ENCODE assay signal across 8 mouse cellular contexts in the genomic region with DNA sequence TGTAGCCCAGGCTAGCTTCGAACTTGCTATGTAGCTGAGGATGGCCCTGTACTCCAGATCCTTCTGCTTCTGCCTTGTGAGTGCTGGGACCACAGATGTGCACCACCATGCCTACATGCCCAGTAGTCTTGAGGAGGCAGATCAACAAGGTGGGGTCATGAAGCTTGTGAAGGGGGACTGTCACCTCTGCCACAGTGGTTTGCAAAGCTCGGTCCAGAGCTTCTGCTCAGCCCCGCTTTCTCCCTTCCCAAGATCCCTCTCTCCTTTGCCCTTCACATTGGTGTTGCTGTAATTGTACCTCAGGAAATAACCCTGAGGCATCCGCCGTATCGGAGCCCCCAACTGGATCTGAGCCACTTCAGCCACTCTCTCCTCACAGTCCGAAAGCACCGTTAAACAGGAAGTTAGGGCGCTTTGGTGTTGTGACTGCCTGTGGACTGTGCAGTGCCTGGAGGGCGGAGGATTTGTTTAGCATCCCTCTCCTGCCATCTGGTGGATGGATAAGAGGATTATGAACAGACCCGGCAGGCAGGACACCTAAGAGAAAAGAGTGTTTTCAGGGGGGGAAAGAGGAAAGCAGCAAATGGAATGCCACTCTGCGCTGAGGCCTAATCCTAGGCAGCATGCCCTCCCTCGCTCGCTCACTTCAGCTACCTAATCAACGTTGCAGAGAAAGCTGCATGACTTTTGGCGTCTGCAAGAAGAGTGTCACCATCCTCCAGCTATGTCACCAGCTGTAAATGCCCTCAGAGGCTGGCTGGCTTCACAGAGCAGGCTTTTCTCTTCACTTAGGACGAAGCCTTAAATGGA. TPM values are rescaled to one million over a fixed set of nuclear protein-coding genes. Genes with fewer than 3 reads are reported as not detected.
A peak's percentile ranks its signal among the peaks of the same experiment; 100 is the strongest.
DNase-seq lines count a peak whose midpoint lies in the region; ATAC-seq and TF ChIP-seq lines count a peak whose summit lies in the region.

No protein-coding gene starts in this region.

- no peaks in the 10 kb centered on the region for H3K79me2 ChIP-seq in C2C12 (ENCODE audit: control insufficient read depth, insufficient read depth)

- H3K27me3 ChIP-seq in C2C12 (ENCODE audit: control insufficient read depth, insufficient read depth, insufficient read length): no peaks in the 10 kb centered on the region
- H3K27me3 ChIP-seq in heart, embryonic 11.5 days (ENCODE audit: control insufficient read depth, insufficient read depth, low read length): no peaks in the 10 kb centered on the region
- no peaks in the 10 kb centered on the region for H3K27me3 ChIP-seq in kidney, embryonic 15.5 days
- H3K27me3 ChIP-seq in stomach, embryonic 15.5 days (replicated peaks): no peaks in the 10 kb centered on the region

- no peaks in the 10 kb centered on the region for H3K9me3 ChIP-seq in heart, embryonic 11.5 days (replicated peaks; ENCODE audit: control insufficient read depth, low read length)
- H3K9me3 ChIP-seq in kidney, embryonic 15.5 days (replicated peaks): no peaks in the 10 kb centered on the region
- H3K9me3 ChIP-seq in stomach, embryonic 15.5 days: no peaks in the 10 kb centered on the region

- peak; percentile 63 for DNase-seq in liver

- no peak for TF ChIP-seq POLR2A in bone marrow macrophage, adult 2 months (IDR thresholded peaks at IDR 0.05; ENCODE audit: borderline replicate concordance, low read depth, low read length)
- no peak for TF ChIP-seq POLR2A in embryonic fibroblast, embryonic 13.5 days (IDR thresholded peaks at IDR 0.05; ENCODE audit: low read depth, low read length)

- peak overlapping the region; percentile 66 for H3K9ac ChIP-seq in heart, embryonic 11.5 days (ENCODE audit: low read depth, low read length)
- peak overlapping the region; percentile 45; the same call in 1 of the 2 replicates for H3K9ac ChIP-seq in kidney, embryonic 15.5 days
- peak overlapping the region; percentile 29; the same call in 1 of the 2 replicates for H3K9ac ChIP-seq in stomach, embryonic 15.5 days

- H3K4me2 ChIP-seq in heart, embryonic 11.5 days: peak overlapping the region; percentile 65
- peak overlapping the region; percentile 63 for H3K4me2 ChIP-seq in kidney, embryonic 15.5 days
- peak overlapping the region; percentile 58 for H3K4me2 ChIP-seq in stomach, embryonic 15.5 days

- H3K36me3 ChIP-seq in C2C12 (ENCODE audit: control insufficient read depth, insufficient read depth): no peaks in the 10 kb centered on the region
- H3K36me3 ChIP-seq in heart, embryonic 11.5 days (ENCODE audit: control insufficient read depth, insufficient read depth, low read length): no peaks in the 10 kb centered on the region
- no peaks in the 10 kb centered on the region for H3K36me3 ChIP-seq in kidney, embryonic 15.5 days
- no peaks in the 10 kb centered on the region for H3K36me3 ChIP-seq in stomach, embryonic 15.5 days

- peaks cover 3% of the 10 kb centered on the region; the same call in 1 of the 2 replicates for H3K4me1 ChIP-seq in bone marrow macrophage, adult 2 months (ENCODE audit: control insufficient read depth, insufficient read depth, low read length)
- H3K4me1 ChIP-seq in embryonic fibroblast, embryonic 13.5 days (ENCODE audit: control insufficient read depth, insufficient read depth, low read length): no peaks in the 10 kb centered on the region
- peaks cover 4% of the 10 kb centered on the region; the same call in 1 of the 2 replicates for H3K4me1 ChIP-seq in heart, embryonic 11.5 days (ENCODE audit: control insufficient read depth, insufficient read depth, low read length)
- H3K4me1 ChIP-seq in kidney, embryonic 15.5 days: peaks cover 8% of the 10 kb centered on the region; the same call in 1 of the 2 replicates
- H3K4me1 ChIP-seq in stomach, embryonic 15.5 days: peaks cover 2% of the 10 kb centered on the region; the same call in 1 of the 2 replicates

- H3ac ChIP-seq in C2C12 (ENCODE audit: control insufficient read depth, insufficient read length, low read depth): peak overlapping the region; percentile 32

- 18% methylated on average over 17 of the region's 17 CpGs for WGBS in heart, embryonic 11.5 days (ENCODE audit: insufficient replicate concordance)
- 20% methylated on average over 17 of the region's 17 CpGs for WGBS in kidney, embryonic 15.5 days
- WGBS in stomach, embryonic 15.5 days: 20% methylated on average over 17 of the region's 17 CpGs

- no peak overlapping the region for H3K27ac ChIP-seq in bone marrow macrophage, adult 2 months (ENCODE audit: insufficient read depth, low read depth, low read length)
- H3K27ac ChIP-seq in embryonic fibroblast, embryonic 13.5 days (ENCODE audit: insufficient read depth, low read length): no peak overlapping the region
- no peak overlapping the region for H3K27ac ChIP-seq in heart, embryonic 11.5 days (ENCODE audit: low read depth, low read length)
- H3K27ac ChIP-seq in kidney, embryonic 15.5 days: peak overlapping the region; percentile 56; the same call in 1 of the 2 replicates
- H3K27ac ChIP-seq in stomach, embryonic 15.5 days: no peak overlapping the region

- no peak overlapping the region for H3K4me3 ChIP-seq in C2C12 (ENCODE audit: insufficient read depth, poor library complexity, severe bottlenecking)
- peak overlapping the region; percentile 31 for H3K4me3 ChIP-seq in bone marrow macrophage, adult 2 months (ENCODE audit: insufficient read depth, low read length)
- no peak overlapping the region for H3K4me3 ChIP-seq in embryonic fibroblast, embryonic 13.5 days (ENCODE audit: insufficient read depth, low read length)
- H3K4me3 ChIP-seq in heart, embryonic 11.5 days (ENCODE audit: low read depth, low read length): peak overlapping the region; percentile 20; the same call in 1 of the 2 replicates
- H3K4me3 ChIP-seq in kidney, embryonic 15.5 days (replicated peaks): peak overlapping the region; percentile 33
- peak overlapping the region; percentile 28 for H3K4me3 ChIP-seq in stomach, embryonic 15.5 days (replicated peaks)

- ATAC-seq in heart, embryonic 11.5 days (replicated peaks; ENCODE audit: insufficient number of reproducible peaks, low FRiP score, low TSS enrichment): peak; percentile 77
- ATAC-seq in kidney, embryonic 15.5 days (replicated peaks; ENCODE audit: low FRiP score): peak; percentile 92
- ATAC-seq in monocyte, adult 5-6 weeks (replicated peaks; ENCODE audit: insufficient number of reproducible peaks, low FRiP score, low TSS enrichment, poor library complexity, severe bottlenecking): peak; percentile 97
- ATAC-seq in stomach, embryonic 15.5 days (ENCODE audit: insufficient read depth, low FRiP score, low read depth): peak; percentile 88

- peak; percentile 60 for TF ChIP-seq CTCF in C2C12 (IDR thresholded peaks at IDR 0.05; ENCODE audit: control insufficient read depth, insufficient read depth, insufficient read length)
- peak; percentile 52 for TF ChIP-seq CTCF in bone marrow macrophage, adult 2 months (IDR thresholded peaks at IDR 0.05; ENCODE audit: low read depth, low read length)
- TF ChIP-seq CTCF in embryonic fibroblast, embryonic 13.5 days (IDR thresholded peaks at IDR 0.05; ENCODE audit: borderline replicate concordance, insufficient read depth, low read length): peak; percentile 71; the same call in 1 of the 2 replicates

- H3K79me3 ChIP-seq in C2C12 (ENCODE audit: low read depth): no peaks in the 10 kb centered on the region

TF ChIP-seq in C2C12, 6 proteins besides CTCF, POLR2A, EP300 and RAD21:
- no peak for TF ChIP-seq MYOD1 (IDR thresholded peaks at IDR 0.05; ENCODE audit: control insufficient read depth, insufficient read length, low read depth)
- TF ChIP-seq MYOG (IDR thresholded peaks at IDR 0.05; ENCODE audit: control insufficient read depth, extremely low read depth, insufficient read length): no peak
- TF ChIP-seq CEBPB (IDR thresholded peaks at IDR 0.05; ENCODE audit: low read depth): no peak
- TF ChIP-seq MAX (IDR thresholded peaks at IDR 0.05): no peak
- no peak for TF ChIP-seq FOSL1 (IDR thresholded peaks at IDR 0.05; ENCODE audit: insufficient read depth, low read length, poor library complexity, severe bottlenecking)
- no peak for TF ChIP-seq USF1 (IDR thresholded peaks at IDR 0.05; ENCODE audit: low read depth)
TF ChIP-seq in C2C12: peak in this region for 0.

RNA-seq across cellular contexts. Expression of a gene that starts 27.2 kb away (rescaled TPM):
- 29.1 TPM for polyA plus RNA-seq in C2C12 (2012; fragmentation: generic; extraction: Trizol)
- polyA plus RNA-seq in bone marrow macrophage, adult 2 months (2012; ENCODE audit: insufficient read depth, insufficient read length, missing spikeins): 31.1 and 40.5 TPM in 2 replicates
- 31.3 and 34.0 TPM in 2 replicates for polyA plus RNA-seq in embryonic fibroblast, embryonic 13.5 days (2011; ENCODE audit: insufficient read length, low read depth, missing spikeins)
- 45.0 and 47.6 TPM in 2 replicates for polyA plus RNA-seq in heart, embryonic 11.5 days (2014; fragmentation: Nextera tagmentation; extraction: Ambion mirVana)
- polyA plus RNA-seq in kidney, embryonic 15.5 days (2015; fragmentation: Nextera tagmentation; extraction: Ambion mirVana): 67.3 and 70.4 TPM in 2 replicates
- total RNA-seq in monocyte, adult 5-6 weeks (2017): 11.6 to 45.4 TPM (median 31.4 TPM) in 3 replicates
- polyA plus RNA-seq in stomach, embryonic 15.5 days (2015; fragmentation: Nextera tagmentation; extraction: Ambion mirVana): 47.0 and 50.6 TPM in 2 replicates

RNA-seq across cellular contexts. Expression of a gene that starts 27.4 kb away (rescaled TPM):
- 12.5 TPM for polyA plus RNA-seq in C2C12 (2012; fragmentation: generic; extraction: Trizol)
- polyA plus RNA-seq in bone marrow macrophage, adult 2 months (2012; ENCODE audit: insufficient read depth, insufficient read length, missing spikeins): 10.0 and 10.1 TPM in 2 replicates
- 10.5 and 12.6 TPM in 2 replicates for polyA plus RNA-seq in embryonic fibroblast, embryonic 13.5 days (2011; ENCODE audit: insufficient read length, low read depth, missing spikeins)
- polyA plus RNA-seq in heart, embryonic 11.5 days (2014; fragmentation: Nextera tagmentation; extraction: Ambion mirVana): 14.3 and 16.2 TPM in 2 replicates
- 14.3 and 15.7 TPM in 2 replicates for polyA plus RNA-seq in kidney, embryonic 15.5 days (2015; fragmentation: Nextera tagmentation; extraction: Ambion mirVana)
- 1.3 to 6.4 TPM (median 4.1 TPM) in 3 replicates for total RNA-seq in monocyte, adult 5-6 weeks (2017)
- polyA plus RNA-seq in stomach, embryonic 15.5 days (2015; fragmentation: Nextera tagmentation; extraction: Ambion mirVana): 10.0 and 10.5 TPM in 2 replicates

RNA-seq across cellular contexts. Expression of a gene that starts 56.0 kb away (rescaled TPM):
- polyA plus RNA-seq in C2C12 (2012; fragmentation: generic; extraction: Trizol): 1.2 TPM
- 3.2 and 4.5 TPM in 2 replicates for polyA plus RNA-seq in bone marrow macrophage, adult 2 months (2012; ENCODE audit: insufficient read depth, insufficient read length, missing spikeins)
- polyA plus RNA-seq in embryonic fibroblast, embryonic 13.5 days (2011; ENCODE audit: insufficient read length, low read depth, missing spikeins): 7.7 and 8.0 TPM in 2 replicates
- 5.3 and 6.0 TPM in 2 replicates for polyA plus RNA-seq in heart, embryonic 11.5 days (2014; fragmentation: Nextera tagmentation; extraction: Ambion mirVana)
- 8.6 and 8.9 TPM in 2 replicates for polyA plus RNA-seq in kidney, embryonic 15.5 days (2015; fragmentation: Nextera tagmentation; extraction: Ambion mirVana)
- total RNA-seq in monocyte, adult 5-6 weeks (2017): 4.4 to 15.7 TPM (median 5.0 TPM) in 3 replicates
- 6.7 and 7.2 TPM in 2 replicates for polyA plus RNA-seq in stomach, embryonic 15.5 days (2015; fragmentation: Nextera tagmentation; extraction: Ambion mirVana)

Comparison
In these comparisons a context has a peak if more than half of its experiments do, and no peak if none do; other contexts are left out.
1. H3K4me3 ChIP-seq: peak in bone marrow macrophage, adult 2 months (single experiment), heart, embryonic 11.5 days (single experiment), kidney, embryonic 15.5 days (single experiment) and stomach, embryonic 15.5 days (single experiment); none in C2C12 (single experiment) and embryonic fibroblast, embryonic 13.5 days (single experiment).
2. Peak in every context shown above with its lines, with median percentiles within 50 percentile points of each other: CTCF ChIP-seq, ATAC-seq, H3K4me2 ChIP-seq and H3K9ac ChIP-seq.